Mouse (Mus musculus) spleen, postnatal 36 days (tissue): ENCODE data around the gene Gsg1l.

Source experiments
- DNase-seq, 2 experiments: peaks; one replicate each; pipeline ENCODE4 v3.0.0; 2022; ENCODE audit warnings: low spot score in 2 of 2, mixed read lengths in 1 of 2

The Gsg1l gene

GRCm38 (mm10) chr7:126082286-126082741 is at the start of gene Gsg1l:
Gsg1l (minus strand) TSS chr7:126082411.
- DNase-seq: no peak

- no peak for DNase-seq
Observed at GRCm38 (mm10) chr7:126127673-126128072, 45.5 kb upstream of the Gsg1l start.

- DNase-seq: no peak
Observed at GRCm38 (mm10) chr7:126126502-126126901, 44.3 kb upstream of the Gsg1l start.

- no peak for DNase-seq
Observed at GRCm38 (mm10) chr7:126121533-126121932, 39.3 kb upstream of the Gsg1l start.

GRCm38 (mm10) chr7:126119819-126120218 is 37.6 kb upstream of the Gsg1l start:
- no peak for DNase-seq

GRCm38 (mm10) chr7:126113263-126113662 is 31.1 kb upstream of the Gsg1l start:
- no peak for DNase-seq

GRCm38 (mm10) chr7:126111230-126111629 is 29.0 kb upstream of the Gsg1l start:
- no peak for DNase-seq

- no peak for DNase-seq
Observed at GRCm38 (mm10) chr7:126109898-126110297, 27.7 kb upstream of the Gsg1l start.

GRCm38 (mm10) chr7:126100440-126100839 is 18.2 kb upstream of the Gsg1l start:
- DNase-seq: no peak

- no peak for DNase-seq
Observed at GRCm38 (mm10) chr7:126099835-126100234, 17.6 kb upstream of the Gsg1l start.

GRCm38 (mm10) chr7:126099163-126099775 is 17.1 kb upstream of the Gsg1l start:
- DNase-seq: no peak

GRCm38 (mm10) chr7:126097219-126097915 is 15.2 kb upstream of the Gsg1l start:
- DNase-seq: no peak

- DNase-seq: no peak
Observed at GRCm38 (mm10) chr7:126096596-126096995, 14.4 kb upstream of the Gsg1l start.

GRCm38 (mm10) chr7:126094738-126095137 is 12.5 kb upstream of the Gsg1l start:
- DNase-seq: no peak

GRCm38 (mm10) chr7:126093162-126093561 is 11.0 kb upstream of the Gsg1l start:
- no peak for DNase-seq

- DNase-seq: peak; percentile 34
Observed at GRCm38 (mm10) chr7:126089782-126090181, 7.6 kb upstream of the Gsg1l start.

GRCm38 (mm10) chr7:126088155-126088554 is 5.9 kb upstream of the Gsg1l start:
- no peak for DNase-seq

- DNase-seq: no peak
Observed at GRCm38 (mm10) chr7:126087602-126088001, 5.4 kb upstream of the Gsg1l start.

- no peak for DNase-seq
Observed at GRCm38 (mm10) chr7:126086321-126086741, 4.1 kb upstream of the Gsg1l start.

- no peak for DNase-seq
Observed at GRCm38 (mm10) chr7:126085154-126085553, 2.9 kb upstream of the Gsg1l start.

- DNase-seq: no peak
Observed at GRCm38 (mm10) chr7:126083980-126084348, 1.8 kb upstream of the Gsg1l start.

GRCm38 (mm10) chr7:126083341-126083979 is 1.2 kb upstream of the Gsg1l start:
- DNase-seq: no peak

- no peak for DNase-seq
Observed at GRCm38 (mm10) chr7:126081727-126082285, 405 bp downstream of the Gsg1l start.
